Mouse (Mus musculus) Patski (cell line): ENCODE measurements around the gene Gm28042. TPM values are rescaled to one million over a fixed set of nuclear protein-coding genes. Genes with fewer than 3 reads are reported as not detected.

Experiments used
- ATAC-seq: fragments of 100-300 bp; one replicate; pipeline ENCODE4 v1.8.0; 2021
- CTCF ChIA-PET: fragments of 350-600 bp; sonication (Branson Sonifier 250); formaldehyde crosslinking; loops from one replicate; lab custom pipeline; 2022; ENCODE audit warnings: inconsistent platforms; lab: Charles Lee
- POLR2A ChIA-PET: fragments of 350-600 bp; sonication (Branson Sonifier 250); formaldehyde crosslinking; loops from one replicate; lab custom pipeline; 2022; ENCODE audit warnings: antibody characterized with exemption, inconsistent platforms; lab: Charles Lee
- DNase-seq: peaks from one replicate; pipeline ENCODE4 v3.0.0-alpha.2; 2011; ENCODE audit warnings: low read depth, low spot score
- H3K27me3 ChIP-seq: fragments of 371-371 bp; one replicate; pipeline ENCODE4 v1.5.1; 2021
- CTCF ChIP-seq: fragments of 100-300 bp; IDR thresholded peaks from one replicate; pipeline ENCODE4 v1.5.1; 2021
- in situ Hi-C: fragments of 300-500 bp; cut with MboI; formaldehyde crosslinking; loops from 3 replicates; pipeline ENCODE4 v1.11.1; 2018; ENCODE audit warnings: low pct_unique_long_range_greater_than_20kb, mixed read lengths
- polyA plus RNA-seq: library from polyadenylated mRNA; unstranded; gene quantifications from one replicate; pipeline ENCODE4 v1.2.3, GENCODE M21; 2021

The Gm28042 gene
- polyA plus RNA-seq, 1 experiment from 2014 or later = 9.5 TPM

GRCm38 (mm10) chr2:119994839-119995238, 32.5 kb upstream of the Gm28042 start:
- ChIA-PET CTCF (interaction anchor here (1.2 kb wide), 1 partner anchor 16 kb away, joined by 3 read pairs; no protein-coding TSS in a partner anchor), POLR2A (no interaction called here)
- in situ Hi-C loops = no loop called here
- no peaks in the 10 kb centered on the region for H3K27me3 ChIP-seq
- no peak for TF ChIP-seq CTCF
- no peak for ATAC-seq
- no peak for DNase-seq

- ATAC-seq (no peak), DNase-seq (no peak)
- H3K27me3 ChIP-seq = no peaks in the 10 kb centered on the region
- no peak for TF ChIP-seq CTCF
- in situ Hi-C loops = no loop called here
- ChIA-PET POLR2A (no interaction called here), CTCF (interaction anchor here (0.6 to 1.6 kb wide), 3 partner anchors 9 to 15 kb away, joined by 3 read pairs; no protein-coding TSS in a partner anchor)
These were observed 31.7 kb upstream of the Gm28042 start for GRCm38 (mm10) chr2:119995391-119996281.

GRCm38 (mm10) chr2:119997354-119997753, 29.9 kb upstream of the Gm28042 start:
- DNase-seq (no peak), ATAC-seq (no peak)
- no peak for TF ChIP-seq CTCF
- CTCF ChIA-PET = interaction anchor here (1.6 kb wide), 1 partner anchor 11 kb away, joined by 3 read pairs; no protein-coding TSS in a partner anchor
- POLR2A ChIA-PET = no interaction called here
- no peaks in the 10 kb centered on the region for H3K27me3 ChIP-seq
- in situ Hi-C loops = no loop called here

- POLR2A ChIA-PET = interaction anchor here (1.2 kb wide), 1 partner anchor 21 kb away, joined by 3 read pairs; no protein-coding TSS in a partner anchor
- CTCF ChIA-PET = no interaction called here
These were observed 27.6 kb upstream of the Gm28042 start for GRCm38 (mm10) chr2:119999731-120000130.

GRCm38 (mm10) chr2:120000882-120001584, 26.3 kb upstream of the Gm28042 start:
- ChIA-PET CTCF (interaction anchor here (1.9 kb wide), 1 partner anchor 11 kb away, joined by 5 read pairs; no protein-coding TSS in a partner anchor), POLR2A (no interaction called here)
- in situ Hi-C loops = no loop called here
- no peak for TF ChIP-seq CTCF
- ATAC-seq = no peak
- H3K27me3 ChIP-seq = no peaks in the 10 kb centered on the region
- no peak for DNase-seq

More at GRCm38 (mm10) chr2:119999731-120000130, 27.6 kb upstream of the Gm28042 start:
- TF ChIP-seq CTCF = no peak
- DNase-seq (no peak), ATAC-seq (no peak)
- in situ Hi-C loops = no loop called here
- H3K27me3 ChIP-seq = no peaks in the 10 kb centered on the region

- DNase-seq = no peak
- CTCF ChIA-PET = interaction anchor here (1.6 to 1.9 kb wide), 2 partner anchors 10 kb away, joined by 4 to 5 read pairs; no protein-coding TSS in a partner anchor
- no peak for TF ChIP-seq CTCF
- no peaks in the 10 kb centered on the region for H3K27me3 ChIP-seq
- POLR2A ChIA-PET = no interaction called here
- in situ Hi-C loops = no loop called here
- no peak for ATAC-seq
These were observed 25.3 kb upstream of the Gm28042 start for GRCm38 (mm10) chr2:120001956-120002355.

- DNase-seq = no peak
- ATAC-seq = no peak
- in situ Hi-C loops = no loop called here
- ChIA-PET CTCF (no interaction called here), POLR2A (no interaction called here)
- H3K27me3 ChIP-seq = no peaks in the 10 kb centered on the region
- TF ChIP-seq CTCF = no peak
These were observed 23.3 kb upstream of the Gm28042 start for GRCm38 (mm10) chr2:120003970-120004369.

GRCm38 (mm10) chr2:120006696-120007095, 20.6 kb upstream of the Gm28042 start:
- ATAC-seq (no peak), DNase-seq (no peak)
- ChIA-PET POLR2A (no interaction called here), CTCF (no interaction called here)
- in situ Hi-C loops = no loop called here
- H3K27me3 ChIP-seq = no peaks in the 10 kb centered on the region
- TF ChIP-seq CTCF = no peak

GRCm38 (mm10) chr2:120007680-120008210, 19.5 kb upstream of the Gm28042 start:
- H3K27me3 ChIP-seq = no peaks in the 10 kb centered on the region
- CTCF ChIA-PET = interaction anchor here (9.1 kb wide), 1 partner anchor 37 kb away, joined by 51 read pairs; the partner anchor contains the start of gene Mapkbp1
- DNase-seq = no peak
- no peak for ATAC-seq
- in situ Hi-C loops = no loop called here
- no peak for TF ChIP-seq CTCF
- POLR2A ChIA-PET = no interaction called here

GRCm38 (mm10) chr2:120008672-120009071, 18.6 kb upstream of the Gm28042 start:
- no peaks in the 10 kb centered on the region for H3K27me3 ChIP-seq
- ChIA-PET CTCF (interaction anchor here (9.1 kb wide), 1 partner anchor 38 kb away, joined by 51 read pairs; the partner anchor contains the start of gene Mapkbp1), POLR2A (no interaction called here)
- no peak for ATAC-seq
- in situ Hi-C loops = no loop called here
- DNase-seq = no peak
- no peak for TF ChIP-seq CTCF
